Mouse (Mus musculus) lung, adult 2 months (tissue): ENCODE measurements around the gene Padi6.

Experiments used
- CTCF ChIP-seq: fragments of 200-500 bp; IDR thresholded peaks from 2 replicates; pipeline ENCODE4 v1.5.1; 2011; ENCODE audit warnings: mild to moderate bottlenecking, low read length, control low read depth; ENCODE audit not compliant: insufficient read depth
- POLR2A ChIP-seq: fragments of 200-500 bp; IDR thresholded peaks from 2 replicates; pipeline ENCODE4 v1.6.1; 2011; ENCODE audit warnings: low read depth, mild to moderate bottlenecking, control low read depth, low read length, borderline replicate concordance; ENCODE audit errors: extremely low read depth

DNA sequence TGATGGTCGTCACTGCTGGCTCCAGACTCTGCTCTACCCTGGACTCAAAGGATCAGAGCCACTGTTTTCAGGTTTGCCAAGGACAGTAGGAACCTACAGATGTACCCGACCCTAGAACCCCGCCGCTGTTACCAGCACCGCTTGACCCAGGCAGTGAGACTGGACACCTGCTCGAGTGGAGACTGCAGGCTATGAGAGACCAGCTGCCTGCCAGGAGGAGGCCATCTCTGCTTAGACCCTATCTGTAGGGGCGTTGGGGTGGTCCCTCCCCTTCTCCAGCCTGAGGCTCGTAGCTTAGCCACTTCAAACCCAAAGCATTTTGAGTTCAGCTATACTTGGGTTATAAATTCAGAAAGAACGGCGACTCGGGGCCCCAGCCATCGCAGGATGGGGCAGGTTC lies 15.5 kb downstream of the Padi6 start:
- no peak for TF ChIP-seq CTCF
- no peak for TF ChIP-seq POLR2A
